Mouse (Mus musculus): ENCODE results near the gene Plaur.
"Not testable (repeated sequence)": the region's sequence is repeated elsewhere in the genome, so short reads cannot be mapped to it uniquely, and the experiment has no call there.

Gene Plaur

DNA sequence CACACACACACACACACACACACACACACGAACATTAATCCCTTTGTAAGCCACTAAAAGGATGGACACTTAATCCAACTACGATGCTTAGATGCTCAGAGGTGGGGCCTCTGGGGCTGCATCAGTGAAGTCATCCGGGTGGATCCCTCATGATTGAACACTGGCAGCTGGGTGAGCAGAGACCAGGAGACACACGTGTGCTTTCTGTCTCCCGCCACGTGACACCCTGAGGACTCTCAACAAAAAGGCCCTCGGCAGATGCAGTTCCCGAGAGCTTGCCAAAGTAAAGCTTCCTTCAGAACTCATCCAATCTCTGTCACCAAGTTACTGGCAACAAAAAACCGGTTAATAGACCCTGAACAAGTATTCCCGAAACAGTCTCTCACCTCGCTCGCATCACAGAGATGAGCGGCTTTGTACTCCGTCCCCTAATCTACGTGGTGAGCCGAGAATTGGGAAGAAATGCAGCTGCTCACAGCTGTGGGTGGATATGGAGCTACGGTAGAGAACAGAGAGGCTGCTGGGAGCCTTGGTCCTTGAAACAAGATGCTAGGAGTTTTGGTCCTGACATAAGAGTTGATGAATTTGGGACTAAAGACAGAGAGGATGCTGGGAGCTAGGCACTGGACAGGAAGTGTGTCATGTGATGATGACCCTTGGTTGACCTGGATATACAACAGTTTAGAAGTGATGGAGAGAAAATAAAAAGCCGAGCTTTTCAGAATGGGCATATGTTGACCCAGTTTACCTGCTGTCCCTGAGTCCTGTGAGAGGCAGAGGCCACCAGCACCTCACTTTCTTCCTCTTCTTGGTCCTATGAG, 18.0 kb downstream of the Plaur start:
- DNase-seq = no peak

DNA sequence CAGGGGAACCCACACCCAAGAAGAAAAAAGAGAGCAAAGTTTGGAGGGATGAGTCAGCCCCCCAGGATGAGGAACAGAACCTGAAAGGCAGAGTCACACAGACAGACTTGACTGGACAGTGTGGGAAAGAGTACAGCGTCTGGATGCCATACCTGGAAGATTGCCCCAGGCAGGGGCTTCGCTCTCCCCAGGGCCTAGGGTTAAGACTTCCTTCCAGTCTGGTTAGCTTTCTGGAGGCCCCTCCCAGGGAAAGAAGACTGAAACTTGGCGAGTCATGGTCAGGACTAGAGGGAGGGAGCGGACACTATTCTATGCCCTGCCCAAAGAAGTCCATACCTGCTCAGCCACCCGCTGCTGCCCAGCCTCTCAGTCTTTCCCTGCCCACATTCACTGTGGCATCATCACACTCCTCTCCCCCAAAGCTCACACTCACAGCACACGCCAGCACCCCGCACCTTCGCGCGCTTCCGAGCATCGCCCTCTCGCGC, 18.7 kb downstream of the Plaur start:
- DNase-seq = no peak

DNA sequence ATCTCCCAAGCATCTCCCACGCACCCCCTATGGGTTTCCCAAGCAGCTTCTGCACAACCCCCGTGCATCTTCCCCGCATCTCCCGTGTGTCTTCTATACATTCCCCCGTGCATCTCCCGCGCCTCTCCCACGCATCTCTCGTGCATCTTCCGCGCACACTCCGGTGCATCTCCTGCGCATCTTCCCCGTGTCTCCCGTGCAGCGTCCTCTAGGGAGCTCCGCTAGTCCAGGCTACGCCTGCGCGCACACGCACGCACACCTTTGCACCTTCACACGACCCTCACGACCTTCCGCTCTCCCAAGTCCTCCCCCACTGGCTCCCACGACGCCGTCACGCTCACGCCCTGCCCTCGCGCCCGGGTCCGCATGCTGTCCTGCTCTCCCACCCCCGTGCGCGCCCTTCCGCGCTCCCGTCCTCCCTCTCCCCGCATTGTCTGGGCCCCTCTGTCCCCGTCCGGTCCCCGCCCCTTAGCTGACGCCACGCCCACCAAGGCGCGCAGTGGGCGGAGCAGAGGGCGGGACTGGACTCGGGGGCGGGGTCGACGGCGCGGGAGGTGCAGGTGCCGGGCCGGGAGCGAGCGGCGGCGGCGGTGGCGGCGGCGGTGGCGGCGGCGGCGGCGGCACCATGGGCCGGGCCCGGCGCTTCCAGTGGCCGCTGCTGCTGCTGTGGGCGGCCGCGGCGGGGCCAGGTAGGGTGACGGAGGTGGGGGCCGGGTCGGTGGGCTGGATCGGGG, 19.4 kb downstream of the Plaur start, which contains the start of gene Cadm4:
TSS of gene Cadm4 (plus strand) at position 550 of the 734 bp plus-strand sequence.
- peak; percentile 84 for DNase-seq

DNA sequence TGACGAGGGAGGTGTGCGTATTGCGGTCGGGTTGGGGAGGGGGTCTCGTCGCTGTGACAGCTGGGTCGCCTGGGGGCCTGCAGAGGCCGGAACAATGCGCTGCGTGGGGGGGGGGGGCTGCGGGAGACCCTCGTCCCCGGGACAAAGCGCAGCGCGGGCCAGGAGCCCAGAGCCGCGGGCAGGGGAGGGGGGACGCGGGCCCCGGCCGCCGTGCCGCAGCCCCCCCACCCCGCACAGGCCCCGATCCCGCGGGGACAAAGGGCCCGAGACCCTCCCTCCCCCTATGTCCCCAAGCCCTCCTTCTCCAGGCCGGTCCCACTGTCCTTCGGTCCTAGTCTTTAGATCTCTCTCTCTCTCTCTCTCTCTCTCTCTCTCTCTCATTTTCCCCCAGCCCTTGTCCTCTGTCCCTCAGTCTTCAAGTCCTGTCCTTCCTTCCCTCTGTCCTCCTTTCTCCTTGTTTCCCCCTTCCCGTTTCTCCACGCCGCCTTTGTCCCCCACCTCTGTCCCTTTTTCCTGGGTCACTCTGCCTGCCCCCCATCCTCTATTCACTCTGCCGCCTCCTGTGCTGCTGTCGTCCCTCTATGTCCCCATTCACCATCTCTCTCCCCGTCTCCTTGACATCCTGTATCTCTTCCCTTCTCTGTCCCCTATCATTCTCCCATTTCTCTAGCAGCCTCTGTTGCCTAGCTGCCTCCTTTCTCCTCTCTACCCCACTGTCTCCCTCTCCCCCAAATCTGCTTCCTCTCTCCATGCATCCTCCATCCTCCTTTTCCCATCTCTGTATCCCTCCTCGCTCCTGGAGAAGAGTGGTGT, 20.1 kb downstream of the Plaur start:
- no peak for DNase-seq

DNA sequence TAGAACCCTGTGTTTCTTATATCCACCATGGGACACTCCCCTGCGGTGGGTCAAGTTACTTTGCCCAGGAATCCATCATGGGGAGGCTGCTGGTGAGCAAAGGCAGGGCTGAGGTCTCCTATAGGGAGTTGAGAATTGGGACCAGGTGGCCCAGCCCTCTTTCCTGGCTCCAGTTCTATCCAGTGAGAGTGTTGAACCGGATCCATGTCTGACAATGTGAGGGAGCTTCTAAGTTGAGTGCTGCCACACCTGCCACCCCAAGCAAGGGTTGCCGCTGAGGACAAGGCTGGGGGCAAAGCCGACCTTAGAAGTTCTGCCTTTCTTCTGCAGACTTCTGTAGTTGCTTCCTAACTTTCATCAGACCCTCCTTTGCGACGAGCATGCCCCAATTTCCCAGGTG, 21.0 kb downstream of the Plaur start:
- not testable (repeated sequence) for DNase-seq

DNA sequence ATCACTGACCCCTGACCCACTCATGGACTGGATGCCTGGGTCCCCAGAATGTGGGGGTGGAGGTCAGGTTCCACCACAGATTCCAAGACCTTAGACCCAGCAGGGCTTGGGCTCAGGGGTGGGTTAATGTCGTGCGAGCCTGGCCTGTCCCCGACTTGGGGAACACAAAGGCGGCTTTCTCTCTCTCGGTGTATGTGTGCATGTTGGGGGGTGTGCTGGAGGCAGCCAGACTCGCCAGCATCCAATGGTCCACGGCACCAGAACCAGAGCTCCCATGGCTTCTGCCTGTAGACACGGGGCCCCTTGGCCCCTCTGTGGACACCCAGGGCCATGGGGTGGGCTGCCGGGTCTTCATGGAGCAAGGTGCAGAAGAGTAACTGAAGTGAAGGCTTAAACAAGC, 23.2 kb downstream of the Plaur start:
- no peak for DNase-seq

DNA sequence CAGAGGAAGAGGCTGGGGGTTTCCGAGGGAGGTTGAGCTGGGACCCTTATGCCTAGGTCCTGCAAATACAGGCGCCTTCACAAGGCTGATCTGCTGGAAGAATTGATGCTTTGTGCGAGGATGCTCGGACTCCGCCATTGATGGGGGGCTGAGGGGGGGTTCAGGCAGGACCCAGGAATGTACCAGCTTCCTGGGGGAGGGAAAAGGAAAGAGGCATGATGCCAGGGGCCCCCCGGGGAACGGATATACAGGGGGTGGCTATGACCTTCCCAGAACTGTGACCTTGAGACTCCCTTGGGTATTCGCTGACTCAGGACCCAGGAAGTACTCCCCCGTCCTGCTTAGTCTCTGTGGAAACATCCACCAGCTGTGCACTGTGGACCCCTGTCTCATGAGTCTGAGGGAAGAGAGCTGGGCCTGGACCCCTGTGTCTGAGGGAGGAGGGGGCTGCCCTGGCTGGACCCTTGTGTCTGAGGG, 24.4 kb downstream of the Plaur start:
- DNase-seq = no peak

DNA sequence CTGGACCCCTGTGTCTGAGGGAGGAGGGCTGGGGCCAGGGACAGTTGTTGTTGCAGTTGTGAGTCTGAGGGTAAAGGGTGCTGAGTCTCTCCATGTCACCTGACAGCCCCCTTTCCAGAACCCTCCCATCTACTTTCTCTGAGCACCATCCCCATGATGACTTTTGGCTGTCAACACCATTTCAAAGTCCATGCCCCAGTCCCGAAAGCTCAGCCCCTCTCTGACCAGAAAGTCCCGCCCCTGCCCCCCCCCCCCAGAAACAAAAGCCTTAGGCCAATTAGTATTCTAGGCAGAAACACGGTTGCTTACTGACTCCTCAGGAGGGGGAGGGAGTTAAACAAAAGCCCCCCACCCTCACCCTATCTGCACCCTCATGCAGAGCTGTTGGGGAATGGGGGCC, 25.1 kb downstream of the Plaur start:
- no peak for DNase-seq

DNA sequence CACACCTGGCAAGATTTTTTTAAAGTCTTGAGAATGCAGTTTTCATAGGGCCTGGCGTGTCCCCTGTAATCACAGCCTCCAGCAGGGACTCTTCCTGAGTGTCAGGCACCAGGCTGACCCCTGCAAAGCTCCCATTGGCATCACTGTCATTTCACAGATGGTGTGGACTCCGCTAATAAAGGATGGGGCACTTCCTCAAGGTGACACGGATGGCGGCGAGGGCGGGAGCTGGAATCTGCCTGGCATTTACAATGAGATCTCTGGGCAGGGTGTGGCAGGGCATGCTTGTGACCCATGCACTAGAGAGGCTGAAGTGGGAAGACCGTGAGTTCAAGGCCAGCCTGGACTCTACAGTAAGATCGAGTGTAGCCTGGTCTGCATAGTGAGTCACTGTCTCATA, 26.0 kb downstream of the Plaur start:
- no peak for DNase-seq

DNA sequence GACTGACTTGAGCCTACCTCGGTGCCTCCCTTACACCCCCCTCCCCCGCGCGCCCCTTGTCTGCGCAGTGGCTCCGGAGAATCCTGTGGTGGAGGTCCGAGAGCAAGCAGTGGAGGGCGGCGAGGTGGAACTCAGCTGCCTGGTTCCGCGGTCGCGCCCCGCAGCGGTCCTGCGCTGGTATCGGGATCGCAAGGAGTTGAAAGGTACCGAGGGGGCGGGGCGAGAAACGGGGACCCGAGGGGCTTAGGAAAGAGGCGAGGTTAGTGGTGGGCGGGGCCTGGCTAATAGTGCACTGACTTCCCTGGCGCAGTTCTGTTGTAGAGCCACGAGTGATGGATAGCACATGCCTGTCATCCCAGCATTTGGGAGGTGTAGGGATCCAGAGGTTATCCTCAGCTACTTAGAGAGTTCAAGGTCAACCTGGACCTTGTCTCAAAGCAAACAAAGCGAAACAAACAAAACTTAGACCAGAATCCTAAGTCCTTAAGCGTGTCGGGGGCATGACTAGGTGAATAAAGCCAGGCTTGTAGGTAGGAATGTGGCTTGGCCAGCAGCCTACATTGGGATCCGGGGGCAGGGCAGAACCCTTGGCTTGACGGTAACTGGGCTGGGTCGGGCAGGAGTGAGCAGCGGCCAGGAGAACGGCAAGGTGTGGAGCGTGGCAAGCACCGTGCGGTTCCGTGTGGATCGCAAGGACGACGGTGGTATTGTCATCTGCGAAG, 37.7 kb downstream of the Plaur start:
- peak; percentile 25 for DNase-seq

DNA sequence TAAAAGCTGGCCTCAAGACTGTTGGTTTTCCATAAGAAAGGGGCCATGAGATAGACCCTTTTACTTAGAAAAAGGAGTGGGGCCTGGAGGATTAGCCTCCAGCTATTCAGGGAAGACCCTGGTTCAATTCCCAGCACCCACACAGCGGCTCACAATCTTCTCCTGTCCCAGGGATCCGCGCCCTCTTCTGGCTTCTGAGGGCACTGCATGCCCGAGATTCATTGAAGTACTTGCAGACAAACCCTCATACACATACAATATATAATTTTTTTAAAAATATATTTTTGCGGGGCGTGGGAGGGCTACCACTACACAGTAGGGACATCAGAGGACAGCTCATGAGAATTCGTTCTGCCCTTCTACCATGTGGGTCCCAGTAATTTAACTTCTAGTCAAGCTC, 38.6 kb downstream of the Plaur start:
- peak; percentile 58 for DNase-seq

DNA sequence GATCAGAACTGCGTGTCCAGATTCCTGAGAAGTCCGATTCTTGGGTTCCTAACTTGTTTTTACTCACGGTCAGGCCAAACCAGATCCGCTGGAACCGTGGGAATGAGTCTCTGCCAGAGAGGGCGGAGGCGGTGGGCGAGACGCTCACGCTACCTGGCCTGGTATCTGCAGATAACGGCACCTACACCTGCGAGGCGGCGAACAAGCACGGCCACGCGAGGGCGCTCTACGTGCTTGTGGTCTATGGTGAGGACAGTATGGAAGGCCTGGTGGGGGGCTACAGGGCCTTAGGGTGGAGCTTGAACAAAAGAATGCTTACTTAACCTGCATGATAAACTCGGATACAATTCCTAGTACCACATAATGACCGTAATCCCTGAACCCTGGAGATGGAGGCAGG, 39.2 kb downstream of the Plaur start:
- DNase-seq = peak; percentile 49

DNA sequence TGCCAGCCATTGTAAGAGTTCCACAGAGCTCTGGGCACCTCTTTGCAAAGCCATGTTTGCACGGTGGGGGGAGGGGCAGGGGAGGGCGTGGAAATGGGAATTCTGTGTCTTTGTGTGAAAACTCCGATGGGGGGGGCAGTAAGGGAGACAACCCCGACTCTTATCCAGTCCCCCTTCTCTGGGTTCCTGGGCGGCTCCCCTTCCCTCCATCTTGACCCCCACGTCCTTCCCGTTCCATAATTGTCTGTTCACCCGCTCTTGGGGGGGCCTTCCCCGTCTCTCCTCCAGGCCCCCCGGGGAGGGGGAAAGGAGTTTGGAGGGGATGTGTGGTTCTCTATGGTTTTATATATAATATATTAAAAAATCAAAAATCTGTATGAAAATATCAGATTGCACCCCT, 41.7 kb downstream of the Plaur start:
- no peak for DNase-seq

DNA sequence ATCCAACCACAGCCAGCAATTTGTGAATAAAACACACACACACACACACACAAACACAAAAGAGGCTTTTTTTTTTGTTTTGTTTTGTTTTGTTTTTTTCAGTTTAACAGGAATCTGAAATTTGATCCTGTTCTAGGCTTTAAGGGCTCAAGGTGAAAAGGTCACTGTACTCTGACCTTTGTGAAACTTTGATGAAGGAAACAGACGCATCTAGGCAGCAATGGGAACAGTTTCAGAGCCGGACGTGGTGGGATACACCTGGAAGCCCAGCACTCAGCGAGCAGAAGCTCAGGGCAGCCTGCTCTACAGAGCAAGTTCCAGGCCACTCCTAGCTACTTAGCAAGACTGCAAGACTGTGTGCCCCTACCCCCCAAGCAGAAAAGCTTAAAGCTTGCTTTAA, 42.6 kb downstream of the Plaur start:
- DNase-seq = no peak

DNA sequence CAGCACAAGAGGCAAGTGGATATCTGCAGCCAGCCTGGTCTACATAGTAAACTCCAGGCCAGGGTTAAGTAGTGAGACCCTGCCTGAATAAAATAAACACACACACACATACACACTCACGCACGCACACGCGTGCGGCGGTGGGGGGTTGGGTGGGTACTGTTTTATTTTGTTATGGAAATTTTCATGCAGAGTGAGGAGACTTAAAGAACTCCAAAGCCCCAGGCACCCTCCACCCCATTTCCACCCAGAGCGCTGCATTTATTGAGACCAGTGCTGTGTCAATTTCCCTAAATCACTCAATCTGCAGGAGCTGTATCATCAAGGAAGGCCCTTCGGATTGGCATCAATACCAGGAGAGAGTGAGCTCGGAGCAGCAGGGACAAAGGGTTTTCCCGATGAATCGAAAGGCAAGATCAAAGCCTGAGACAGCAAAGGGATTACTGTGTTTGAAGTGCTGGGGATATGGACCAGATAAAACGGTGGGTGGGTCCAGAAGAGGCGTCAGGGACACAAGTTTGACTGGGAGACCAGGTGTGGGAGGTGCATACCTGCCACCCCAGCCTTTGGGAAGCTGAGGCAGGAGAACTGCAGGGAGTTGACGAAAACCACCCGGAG, 43.3 kb downstream of the Plaur start:
- no peak for DNase-seq

DNA sequence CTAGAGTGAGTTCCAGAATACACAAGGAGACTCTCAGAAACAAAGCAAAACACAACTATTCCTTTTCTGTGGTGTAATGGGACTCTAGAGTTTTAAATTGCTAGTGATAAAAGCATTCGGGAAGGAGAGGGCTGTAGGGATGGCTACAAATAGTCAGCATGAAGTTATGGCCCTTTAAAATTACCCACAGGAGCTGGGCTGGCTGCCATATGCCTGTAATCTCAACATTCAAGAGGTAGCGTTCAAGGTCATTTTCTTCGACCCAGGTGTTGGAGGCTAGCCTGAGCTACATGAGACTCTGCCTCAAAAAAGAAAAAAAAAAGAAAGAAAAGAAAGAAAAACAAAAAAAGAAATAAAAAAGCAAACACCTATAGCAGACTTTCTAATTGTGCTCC, 43.8 kb downstream of the Plaur start:
- no peak for DNase-seq

DNA sequence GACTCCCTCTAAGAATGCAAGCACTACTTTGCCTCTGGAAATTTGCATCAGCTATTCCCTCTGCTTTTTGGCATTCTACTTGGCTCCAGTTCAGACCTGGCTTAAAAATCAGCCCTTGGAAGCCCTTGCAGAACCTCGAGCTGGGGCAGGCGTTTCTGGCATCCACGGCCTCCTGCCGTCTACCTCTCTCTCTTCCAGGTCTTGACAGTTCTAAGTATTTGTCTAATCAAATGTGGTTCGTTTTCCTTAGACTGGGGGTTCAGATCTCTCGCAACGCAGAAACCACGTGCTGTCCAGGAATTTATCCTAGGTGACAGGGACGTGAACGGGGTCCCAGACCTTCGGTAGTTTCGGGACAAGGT, 44.2 kb downstream of the Plaur start:
- no peak for DNase-seq

DNA sequence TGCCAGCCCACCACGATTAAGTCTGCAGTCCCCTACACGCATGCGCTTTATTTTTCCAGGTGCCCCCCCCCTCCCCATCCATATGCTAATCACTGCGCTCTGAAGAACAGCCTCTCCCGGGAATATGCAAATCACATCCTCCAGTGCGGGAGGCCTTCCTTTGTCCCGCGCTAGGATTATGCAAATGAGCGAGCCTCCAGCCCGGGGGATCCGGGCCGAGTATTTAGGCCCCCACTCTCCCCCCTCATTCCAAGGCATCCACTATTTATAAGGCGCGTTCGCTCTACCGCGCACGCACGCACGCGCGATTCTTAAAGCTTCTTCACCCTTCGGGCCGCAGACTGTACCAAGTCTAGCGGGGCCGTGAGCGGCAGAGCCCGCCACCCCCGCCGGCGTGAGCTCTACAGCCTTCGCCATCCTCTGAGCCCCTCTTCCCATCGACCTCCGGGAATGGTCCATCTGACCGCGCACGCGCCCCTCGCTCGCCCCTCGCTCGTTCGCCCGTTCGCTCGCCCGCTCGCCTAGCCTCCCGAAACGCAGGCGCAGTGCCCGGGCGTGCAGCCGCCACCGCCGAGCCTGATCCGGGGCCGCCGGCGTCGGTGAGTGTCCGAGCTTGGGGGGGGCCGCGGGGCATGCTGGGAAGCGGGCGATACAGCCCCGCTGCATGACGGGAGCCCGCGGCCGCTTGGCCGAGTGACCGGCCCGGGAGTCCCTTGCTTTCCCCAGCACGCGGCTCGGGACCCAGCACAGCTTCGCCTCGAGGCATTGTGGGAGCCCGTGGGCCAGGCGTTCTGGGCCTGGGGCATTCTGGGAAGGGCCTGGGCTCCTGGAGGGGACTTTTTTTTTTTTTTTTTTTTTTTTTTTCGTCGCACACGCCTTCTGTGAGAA, 44.8 kb downstream of the Plaur start, which contains the start of gene Zfp428:
TSS of gene Zfp428 (plus strand) at position 169 of the 888 bp plus-strand sequence.
- DNase-seq = peak; percentile 87

DNA sequence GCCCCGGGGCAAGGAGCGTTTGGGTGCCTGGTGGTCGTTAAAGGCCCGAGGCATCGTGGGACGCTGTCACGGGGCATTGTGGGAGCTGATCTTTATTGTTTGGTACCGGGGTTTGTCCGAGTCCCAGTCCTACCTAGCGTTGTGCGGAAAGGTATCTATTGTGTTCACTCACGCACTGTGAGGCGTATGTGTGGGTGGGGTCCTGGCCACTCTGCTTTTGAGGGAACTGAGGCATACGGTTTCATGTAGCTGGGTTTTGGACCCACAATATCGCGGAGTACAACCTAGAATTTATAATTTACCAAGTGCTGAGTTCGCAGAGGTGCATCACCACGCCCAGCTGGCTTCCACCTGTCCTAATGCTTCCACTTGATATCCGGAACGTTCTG, 45.4 kb downstream of the Plaur start:
- DNase-seq = peak; percentile 14

DNA sequence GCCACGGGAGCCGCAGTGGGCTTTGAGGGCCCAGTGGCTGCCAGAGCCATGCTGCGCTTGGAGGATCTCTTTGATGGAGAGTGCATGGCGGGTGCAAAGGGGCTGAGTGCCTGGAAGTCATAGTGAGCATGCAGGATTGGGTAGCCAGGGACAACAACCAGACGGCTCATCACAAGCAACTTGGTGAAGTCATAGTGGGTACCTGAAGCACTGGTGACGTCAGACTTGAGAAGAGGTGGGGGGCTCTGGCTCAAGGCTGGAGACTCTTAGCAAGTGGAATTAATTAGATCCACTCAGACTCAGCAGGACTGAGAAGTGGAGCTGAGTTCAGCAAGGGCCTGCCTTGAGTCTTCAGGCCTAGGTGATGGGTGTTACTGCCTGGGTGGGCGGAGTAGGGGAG, 50.1 kb downstream of the Plaur start, which contains the start of gene AC161166.1:
TSS of gene AC161166.1 (minus strand) at position 101 of the 400 bp plus-strand sequence.
- DNase-seq = no peak

DNA sequence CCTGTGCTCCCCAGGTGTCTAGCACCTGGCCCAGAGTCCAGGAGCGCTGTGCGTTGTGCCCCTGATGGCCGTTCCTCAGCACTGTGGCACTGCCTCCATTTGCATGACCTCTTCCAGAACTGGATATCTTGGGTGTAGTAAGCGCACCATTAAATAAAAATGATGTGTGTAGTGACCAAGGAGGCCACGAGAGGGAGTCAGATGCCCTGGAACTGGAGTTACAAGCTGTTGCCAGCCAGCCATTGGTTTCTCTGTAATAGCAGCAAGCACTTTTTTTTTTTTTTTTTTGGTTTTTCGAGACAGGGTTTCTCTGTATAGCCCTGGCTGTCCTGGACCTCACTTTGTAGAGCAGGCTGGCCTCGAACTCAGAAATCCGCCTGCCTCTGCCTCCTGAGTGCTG, 54.0 kb downstream of the Plaur start:
- DNase-seq = not testable (repeated sequence)

Measured in liver (tissue).